Mouse (Mus musculus): ENCODE measurements around the gene Cmtm3.

Cmtm3 gene

DNA sequence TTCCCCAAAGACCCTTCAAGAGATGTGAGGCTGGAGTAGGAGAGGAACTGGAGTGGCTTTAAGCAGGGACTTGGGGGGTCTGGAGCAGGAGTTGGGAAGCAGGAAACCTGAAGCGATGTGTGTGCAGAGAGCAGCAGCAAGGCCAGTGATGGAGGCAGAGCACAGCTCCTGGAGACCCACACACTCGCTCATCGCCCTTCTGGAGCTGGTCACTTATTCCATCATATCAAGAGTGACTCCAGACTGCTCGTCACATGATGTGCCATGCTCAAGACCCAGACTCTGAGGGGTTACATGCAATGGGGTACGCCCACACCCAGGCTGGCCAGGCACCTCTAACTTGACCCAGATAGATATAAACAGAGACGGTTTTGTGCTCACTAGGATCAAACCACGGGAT lies 41.1 kb downstream of the Cmtm3 start:
- no peak for DNase-seq (ENCODE audit: low read depth, low spot score)

DNA sequence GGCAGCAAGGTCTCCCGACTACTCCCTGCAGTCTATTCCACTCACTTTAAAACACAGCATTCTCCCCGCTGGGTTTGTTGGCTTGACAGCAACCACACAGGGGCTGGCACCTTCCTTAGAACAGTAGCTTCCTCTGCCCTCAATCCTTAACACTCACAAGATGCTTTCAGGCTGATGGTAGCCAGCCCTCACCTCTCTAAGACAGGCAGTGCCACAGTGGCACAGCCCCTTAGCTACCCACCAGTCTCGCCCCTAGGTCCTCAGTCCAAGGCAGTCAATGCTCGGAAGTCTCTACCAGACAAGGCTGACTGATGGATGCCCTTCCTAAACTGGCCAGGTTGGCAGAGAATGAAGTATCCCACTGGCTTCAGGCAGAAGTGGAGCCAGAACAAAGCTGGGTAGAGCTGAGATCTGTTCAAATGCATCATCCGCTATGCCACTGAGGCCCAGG lies 41.8 kb downstream of the Cmtm3 start:
- no peak for DNase-seq (ENCODE audit: low read depth, low spot score)

DNA sequence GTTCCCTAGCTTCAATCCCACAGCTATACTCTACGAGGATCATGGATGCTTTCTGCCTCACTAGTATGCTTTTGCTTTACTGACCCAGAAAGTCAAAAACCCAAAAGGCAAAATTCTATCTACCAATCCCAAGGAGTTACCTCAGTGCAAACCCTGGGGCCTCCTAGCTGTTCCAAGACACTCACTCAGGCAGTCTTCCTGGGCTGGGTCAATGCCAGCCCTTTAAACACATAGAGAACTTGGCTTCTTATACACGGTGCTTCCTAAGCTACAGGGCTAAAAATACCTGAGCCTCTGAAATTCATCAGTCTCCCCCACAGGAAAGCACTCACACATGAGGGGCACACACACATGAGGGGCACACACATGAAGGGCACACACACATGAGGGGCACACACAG lies 44.1 kb downstream of the Cmtm3 start:
- DNase-seq (ENCODE audit: low read depth, low spot score) = no peak

DNA sequence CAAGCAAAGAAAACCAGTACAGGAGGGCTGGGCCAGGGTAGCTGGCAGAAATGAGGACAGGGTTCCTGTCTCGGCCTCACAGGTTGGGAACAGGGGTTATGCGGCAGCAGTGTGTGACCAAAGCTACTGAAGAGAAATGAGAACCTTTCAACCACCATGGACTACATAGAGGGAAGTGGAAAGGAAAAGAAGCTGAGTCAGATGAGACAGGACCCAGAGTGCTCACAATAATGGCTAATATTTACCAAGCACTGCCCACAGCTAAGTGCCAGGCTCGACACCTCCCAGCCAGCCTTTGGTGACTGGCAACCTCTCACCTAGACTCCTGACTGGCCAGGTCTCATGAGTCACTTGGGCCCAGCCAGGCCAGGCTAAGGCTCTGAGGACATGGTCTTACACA lies 44.8 kb downstream of the Cmtm3 start:
- DNase-seq (ENCODE audit: low read depth, low spot score) = no peak

DNA sequence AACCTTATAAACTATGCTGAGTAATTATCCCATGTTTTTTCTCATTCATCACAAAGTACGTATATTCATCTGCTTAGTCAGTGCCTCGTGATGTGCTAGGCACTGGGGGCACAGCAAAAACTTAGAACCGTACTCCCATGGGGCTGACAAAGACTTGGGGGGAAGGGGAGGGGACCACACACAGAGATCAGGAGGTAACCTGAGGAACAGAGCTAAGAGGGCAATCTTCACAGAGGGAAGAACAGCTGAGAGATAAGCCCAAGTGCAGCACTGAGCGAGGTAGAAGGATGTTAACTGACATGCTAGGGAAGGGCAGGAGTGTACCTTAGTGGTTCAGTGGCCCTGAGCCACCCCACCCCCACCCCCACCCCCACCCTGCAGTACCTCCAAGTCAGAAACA lies 47.5 kb downstream of the Cmtm3 start:
- no peak for DNase-seq (ENCODE audit: low read depth, low spot score)

DNA sequence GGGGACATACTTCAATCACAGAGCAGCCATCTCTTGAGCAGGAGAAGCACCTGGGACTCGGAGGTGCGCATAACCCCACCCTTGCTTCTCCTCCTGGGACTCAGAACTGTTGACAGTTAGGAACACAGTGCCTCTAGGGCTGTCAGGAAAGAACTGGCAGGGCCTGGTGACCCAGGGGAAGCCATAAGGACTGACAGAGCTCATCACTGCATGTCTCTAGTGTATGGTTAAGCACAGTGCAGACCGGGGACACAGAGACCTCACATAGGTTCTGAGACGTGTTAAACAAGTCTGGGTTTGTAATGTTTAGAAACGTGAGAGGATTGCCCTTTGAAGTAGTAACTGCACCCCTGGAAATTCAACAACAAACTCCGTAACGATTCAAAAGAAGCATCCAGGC lies 48.3 kb downstream of the Cmtm3 start:
- no peak for DNase-seq (ENCODE audit: low read depth, low spot score)

DNA sequence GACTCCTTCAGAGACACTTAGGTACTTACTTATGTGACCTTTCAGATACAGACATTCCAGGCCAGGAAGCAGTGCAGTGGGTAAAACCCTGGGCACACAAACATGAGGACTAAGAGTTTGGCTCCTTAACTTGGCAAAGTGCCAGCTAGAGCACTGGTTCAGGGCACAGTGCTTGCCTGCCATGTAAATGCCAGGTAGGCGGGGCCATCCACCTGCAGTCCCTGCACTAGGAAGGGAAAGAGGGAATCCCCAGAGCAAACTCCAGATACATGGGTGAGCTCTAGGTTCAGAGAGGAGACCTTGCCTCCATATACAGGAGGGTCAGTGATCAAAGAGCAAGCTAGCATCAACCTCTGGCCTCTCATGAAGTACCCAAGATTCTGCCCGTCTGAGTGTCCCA lies 48.8 kb downstream of the Cmtm3 start:
- no peak for DNase-seq (ENCODE audit: low read depth, low spot score)

DNA sequence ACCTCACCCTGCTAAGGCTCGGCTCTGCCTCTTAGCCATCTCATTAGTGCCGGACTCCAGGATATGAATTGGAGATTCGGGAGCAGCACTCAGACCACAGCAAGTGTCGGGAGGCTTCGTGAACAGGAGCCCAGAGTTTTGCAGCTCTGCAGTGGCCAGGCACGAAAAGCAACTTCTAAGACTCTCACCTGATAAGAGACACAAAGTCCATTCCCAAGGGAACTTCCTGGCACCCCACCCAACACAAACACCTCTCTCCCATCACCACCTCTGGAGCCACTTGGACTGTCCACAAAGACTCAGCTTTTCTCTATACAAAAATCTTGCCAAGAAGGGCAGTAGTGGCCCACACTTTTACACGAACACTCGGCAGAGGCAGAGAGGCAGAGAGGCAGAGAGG lies 51.0 kb downstream of the Cmtm3 start:
- no peak for DNase-seq (ENCODE audit: low read depth, low spot score)

DNA sequence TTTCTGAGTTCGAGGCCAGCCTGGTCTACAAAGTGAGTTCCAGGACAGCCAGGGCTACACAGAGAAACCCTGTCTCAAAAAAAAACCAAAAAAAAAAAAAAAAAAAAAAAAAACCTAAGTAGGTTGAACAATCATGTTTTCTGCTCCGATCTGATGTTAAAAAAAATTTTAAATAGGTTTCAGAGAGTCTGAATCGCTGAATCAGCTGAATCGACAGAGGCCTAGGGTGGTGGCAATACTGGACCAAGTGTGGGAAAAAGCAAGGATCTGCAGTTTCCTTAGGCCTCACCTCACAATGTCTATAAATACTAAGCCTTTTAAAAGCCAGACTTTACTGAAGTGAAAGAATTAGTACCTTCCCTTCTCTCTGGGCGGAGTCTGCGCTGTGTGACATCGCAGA lies 53.9 kb downstream of the Cmtm3 start:
- no peak for DNase-seq (ENCODE audit: low read depth, low spot score)

DNA sequence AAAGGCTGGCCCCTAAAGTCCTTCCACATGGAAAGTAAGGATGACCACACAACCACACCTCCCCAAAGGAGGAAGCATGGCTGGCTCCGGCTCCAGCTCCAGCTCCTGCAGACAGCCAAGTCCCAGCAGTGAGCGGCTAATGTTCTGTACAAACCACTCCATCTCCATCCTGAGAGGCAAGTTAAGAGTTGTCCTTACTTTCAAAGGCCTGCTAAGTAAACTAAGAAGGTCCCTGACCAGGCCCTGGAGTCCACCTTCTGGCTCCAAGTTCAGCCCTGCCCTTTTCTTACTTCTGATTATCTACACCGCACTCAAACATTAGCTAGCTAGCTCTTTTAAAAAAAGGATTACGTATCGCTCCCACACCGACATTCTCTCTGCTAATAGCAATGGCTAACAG lies 54.6 kb downstream of the Cmtm3 start:
- DNase-seq (ENCODE audit: low read depth, low spot score) = no peak

DNA sequence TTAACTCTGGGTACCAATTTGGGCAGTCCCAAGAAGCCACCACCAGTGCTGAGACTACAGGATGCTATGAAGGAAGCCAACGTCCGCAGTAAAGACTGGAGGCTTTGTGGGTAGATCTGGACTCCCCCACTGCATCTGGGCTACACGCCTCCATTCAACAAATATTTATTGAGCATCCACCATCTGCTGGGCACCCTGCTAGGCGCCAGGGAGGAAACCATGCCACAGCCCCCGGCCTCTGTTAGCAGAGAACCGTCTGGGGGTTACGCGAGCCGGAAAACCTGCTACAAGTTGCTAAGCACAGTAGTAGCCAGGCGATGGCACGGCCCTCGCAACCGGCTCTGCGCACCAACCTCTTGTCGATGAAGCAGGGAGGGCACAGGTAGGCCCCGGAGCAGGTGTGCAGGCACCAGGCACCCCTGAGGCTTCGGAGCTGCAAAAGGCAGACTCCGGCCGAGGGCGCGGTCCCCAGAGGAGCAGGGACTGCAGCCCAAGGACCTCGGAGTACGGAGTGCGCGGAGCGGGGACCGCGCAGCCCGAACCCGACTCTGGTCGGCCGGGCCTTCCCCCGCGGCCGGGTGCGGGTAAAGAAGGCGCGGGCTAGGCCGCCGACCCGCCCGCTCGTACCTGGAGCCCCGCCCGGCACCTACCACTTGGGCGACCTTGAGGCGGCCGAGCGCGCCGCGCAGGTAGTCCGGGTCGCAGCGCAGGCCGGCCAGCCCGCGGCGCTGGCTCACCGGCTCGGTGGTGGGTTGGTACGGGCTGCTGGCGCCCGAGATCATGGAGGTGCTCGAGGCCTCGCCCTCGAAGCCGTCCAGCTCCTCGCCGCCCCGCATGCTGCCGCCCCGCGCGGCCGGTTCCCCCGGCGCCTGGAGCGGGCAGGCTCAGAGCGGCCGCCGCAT lies 55.8 kb downstream of the Cmtm3 start:
- no peak for DNase-seq (ENCODE audit: low read depth, low spot score)

DNA sequence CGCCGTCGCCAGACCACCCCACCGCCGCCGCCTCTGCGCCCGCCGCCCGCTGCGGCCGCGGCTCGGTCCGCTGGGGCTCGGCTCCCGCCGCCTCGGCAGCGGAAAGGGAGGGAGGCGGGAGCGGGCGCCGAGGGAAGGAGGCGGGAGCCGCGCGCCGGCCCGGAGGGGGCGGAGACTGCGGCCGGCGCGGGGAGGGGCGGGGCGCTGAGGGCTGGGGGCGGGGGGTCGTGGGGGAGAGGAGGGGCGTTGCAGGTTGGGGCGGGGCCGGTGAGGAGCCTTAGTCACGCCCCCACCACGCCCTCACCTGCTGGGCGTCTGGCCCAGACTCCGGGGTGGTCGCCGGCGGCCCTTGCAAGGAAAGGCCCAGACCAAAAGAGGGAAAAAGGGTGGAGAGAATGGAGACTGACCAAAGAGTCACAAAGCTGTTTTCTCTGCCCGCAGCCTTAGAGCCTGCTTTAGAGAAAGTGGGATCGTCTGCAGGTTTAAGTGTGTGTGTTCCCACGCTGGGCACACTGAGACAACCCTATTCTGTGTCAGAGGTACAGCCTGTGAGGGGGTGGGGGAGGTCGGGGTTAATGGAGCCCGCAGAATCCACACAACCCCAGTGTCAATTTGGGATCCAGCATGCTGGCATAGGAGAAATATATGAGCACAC lies 56.6 kb downstream of the Cmtm3 start, which contains the start of gene Cmtm4:
Gene Cmtm4, minus strand, starts transcription at position 105 of the 655 bp plus-strand sequence.
- DNase-seq (ENCODE audit: low read depth, low spot score) = peak; percentile 41
